Mouse (Mus musculus): ENCODE data around the gene Crim1.

GRCm38 (mm10) chr17:78245444-78245843 is 45.4 kb downstream of the Crim1 start:
- no peak for TF ChIP-seq CTCF (conservative IDR thresholded peaks at IDR 0.05 in 1 of 2, IDR thresholded peaks at IDR 0.05 in 1 of 2; ENCODE audit: low read depth in 2 of 2, low read length in 2 of 2)
- TF ChIP-seq MXI1 (IDR thresholded peaks at IDR 0.05; ENCODE audit: low read depth, low read length), result peak; percentile 97
- TF ChIP-seq ZNF384 (IDR thresholded peaks at IDR 0.05; ENCODE audit: low read depth, low read length), result peak; percentile 97
- no peak for TF ChIP-seq USF1 (IDR thresholded peaks at IDR 0.05; ENCODE audit: low read depth, low read length)
- TF ChIP-seq ZC3H11A (IDR thresholded peaks at IDR 0.05; ENCODE audit: low read depth, low read length), result no peak
- TF ChIP-seq POLR2A (IDR thresholded peaks at IDR 0.05; ENCODE audit: low read depth, low read length), result no peak; the same call in 1 of the 2 replicates
- TF ChIP-seq TBP (conservative IDR thresholded peaks at IDR 0.05; ENCODE audit: low read depth, low read length), result peak; percentile 62
- 0 out of 2 replicates have a peak, but pooled peaks have one; percentile 59 for TF ChIP-seq CHD1 (IDR thresholded peaks at IDR 0.05; ENCODE audit: low read depth, low read length)
- TF ChIP-seq HCFC1 (IDR thresholded peaks at IDR 0.05; ENCODE audit: low read depth, low read length), result no peak
- TF ChIP-seq NRF1 (IDR thresholded peaks at IDR 0.05; ENCODE audit: low read depth, low read length), result 0 out of 2 replicates have a peak, but pooled peaks have one; percentile 10

All from CH12.LX (cell line).